In genomic region chr4:62726282-62726937, GRCm38 (mm10) we compare ENCODE assay signal across 26 mouse cellular contexts.
A peak's percentile ranks its signal among the peaks of the same experiment; 100 is the strongest.
DNase-seq lines count a peak whose midpoint lies in the region; ATAC-seq and TF ChIP-seq lines count a peak whose summit lies in the region.
"Had no signal": no experiment of that assay in that cellular context is flagged by ENCODE, and none has a peak within 500 bp of the region (broad histone marks: within the 10 kb centered on the region; RNA-seq: fewer than 3 reads in every experiment).

No protein-coding gene starts in this region.

- H3K4me3 ChIP-seq in hindbrain, embryonic 13.5 days: no peak overlapping the region
- H3K4me3 ChIP-seq in hindbrain, postnatal 0 days (ENCODE audit: low read length): no peak overlapping the region
- H3K4me3 ChIP-seq in neural tube, embryonic 13.5 days: no peak overlapping the region
- no peak overlapping the region for H3K4me3 ChIP-seq in embryonic facial prominence, embryonic 15.5 days (replicated peaks)
- no peak overlapping the region for H3K4me3 ChIP-seq in neural tube, embryonic 15.5 days (replicated peaks)
- H3K4me3 ChIP-seq: heart, embryonic 10.5 days; intestine, embryonic 15.5 days; limb, embryonic 10.5 days; midbrain, embryonic 12.5 days had no signal

- peaks cover 3% of the 10 kb centered on the region; the same call in 1 of the 2 replicates for H3K36me3 ChIP-seq in hindbrain, embryonic 13.5 days
- H3K36me3 ChIP-seq in hindbrain, postnatal 0 days (ENCODE audit: insufficient read depth, low read length): no peaks in the 10 kb centered on the region
- H3K36me3 ChIP-seq in neural tube, embryonic 13.5 days: no peaks in the 10 kb centered on the region
- H3K36me3 ChIP-seq in embryonic facial prominence, embryonic 15.5 days: no peaks in the 10 kb centered on the region
- H3K36me3 ChIP-seq in neural tube, embryonic 15.5 days: no peaks in the 10 kb centered on the region
- H3K36me3 ChIP-seq: intestine, embryonic 15.5 days; limb, embryonic 10.5 days; midbrain, embryonic 12.5 days had no signal

- WGBS in hindbrain, embryonic 13.5 days: 74% methylated on average over 5 of the region's 5 CpGs
- 85% methylated on average over 5 of the region's 5 CpGs for WGBS in hindbrain, postnatal 0 days
- 76% methylated on average over 5 of the region's 5 CpGs for WGBS in neural tube, embryonic 13.5 days
- WGBS in embryonic facial prominence, embryonic 15.5 days: 66% methylated on average over 5 of the region's 5 CpGs
- WGBS in neural tube, embryonic 15.5 days: 77% methylated on average over 5 of the region's 5 CpGs

- H3K9me3 ChIP-seq in hindbrain, embryonic 13.5 days: peaks cover 6% of the 10 kb centered on the region; the same call in 1 of the 2 replicates
- H3K9me3 ChIP-seq in hindbrain, postnatal 0 days (ENCODE audit: low read length): no peaks in the 10 kb centered on the region
- H3K9me3 ChIP-seq in neural tube, embryonic 13.5 days: peaks cover 6% of the 10 kb centered on the region; the same call in 1 of the 2 replicates
- 0 out of 2 replicates have a peak, but pooled peaks cover 3% of the 10 kb centered on the region for H3K9me3 ChIP-seq in embryonic facial prominence, embryonic 15.5 days (replicated peaks)
- H3K9me3 ChIP-seq in neural tube, embryonic 15.5 days (replicated peaks): 0 out of 2 replicates have a peak, but pooled peaks cover 2% of the 10 kb centered on the region
- H3K9me3 ChIP-seq: heart, embryonic 10.5 days; intestine, embryonic 15.5 days; limb, embryonic 10.5 days had no signal

- no peak overlapping the region for H3K9ac ChIP-seq in hindbrain, embryonic 13.5 days
- no peak overlapping the region for H3K9ac ChIP-seq in hindbrain, postnatal 0 days (replicated peaks; ENCODE audit: low read length)
- H3K9ac ChIP-seq in neural tube, embryonic 13.5 days: no peak overlapping the region
- no peak overlapping the region for H3K9ac ChIP-seq in embryonic facial prominence, embryonic 15.5 days
- no peak overlapping the region for H3K9ac ChIP-seq in neural tube, embryonic 15.5 days (replicated peaks)
- H3K9ac ChIP-seq: intestine, embryonic 15.5 days; liver, postnatal 0 days; midbrain, embryonic 12.5 days had no signal

- peaks cover 13% of the 10 kb centered on the region for H3K4me1 ChIP-seq in hindbrain, embryonic 13.5 days (replicated peaks)
- H3K4me1 ChIP-seq in hindbrain, postnatal 0 days (ENCODE audit: insufficient read depth, low read length): no peaks in the 10 kb centered on the region
- H3K4me1 ChIP-seq in neural tube, embryonic 13.5 days (replicated peaks): peaks cover 20% of the 10 kb centered on the region
- peaks cover 51% of the 10 kb centered on the region for H3K4me1 ChIP-seq in embryonic facial prominence, embryonic 15.5 days
- peaks cover 9% of the 10 kb centered on the region; the same call in 1 of the 2 replicates for H3K4me1 ChIP-seq in neural tube, embryonic 15.5 days

- no peak overlapping the region for H3K4me2 ChIP-seq in hindbrain, embryonic 13.5 days
- H3K4me2 ChIP-seq in hindbrain, postnatal 0 days (ENCODE audit: low read depth, low read length): no peak overlapping the region
- no peak overlapping the region for H3K4me2 ChIP-seq in neural tube, embryonic 13.5 days
- no peak overlapping the region for H3K4me2 ChIP-seq in embryonic facial prominence, embryonic 15.5 days (replicated peaks)
- H3K4me2 ChIP-seq in neural tube, embryonic 15.5 days: no peak overlapping the region
- H3K4me2 ChIP-seq: intestine, embryonic 15.5 days; midbrain, embryonic 12.5 days had no signal

- no peaks in the 10 kb centered on the region for H3K27me3 ChIP-seq in hindbrain, embryonic 13.5 days
- H3K27me3 ChIP-seq in hindbrain, postnatal 0 days (ENCODE audit: insufficient read depth, low read length): no peaks in the 10 kb centered on the region
- H3K27me3 ChIP-seq in neural tube, embryonic 13.5 days: no peaks in the 10 kb centered on the region
- no peaks in the 10 kb centered on the region for H3K27me3 ChIP-seq in embryonic facial prominence, embryonic 15.5 days
- H3K27me3 ChIP-seq in neural tube, embryonic 15.5 days (replicated peaks): no peaks in the 10 kb centered on the region
- H3K27me3 ChIP-seq: intestine, embryonic 15.5 days; midbrain, embryonic 12.5 days had no signal

- DNase-seq in hindbrain, postnatal 0 days (ENCODE audit: low spot score): no peak
- DNase-seq in neural tube, embryonic 10.5 days (ENCODE audit: extremely low spot score, low spot score): no peak
- DNase-seq in lung, adult 18-20 months: no peak
- DNase-seq: adrenal gland, adult 8-10 months; B cell, adult 2 months; cerebellum, adult 8-10 months; gastrocnemius, postnatal 10 days; heart, postnatal 4 days; kidney, adult 8-10 months; kidney, postnatal 10 days; liver; liver, postnatal 0 days; lung, postnatal 14 days; right cerebral cortex, postnatal 14 days; thymus, adult 2 months; thymus, postnatal 4 days had no signal

- H3K27ac ChIP-seq in hindbrain, embryonic 13.5 days: no peak overlapping the region
- no peak overlapping the region for H3K27ac ChIP-seq in hindbrain, postnatal 0 days
- peak overlapping the region; percentile 18; the same call in 1 of the 2 replicates for H3K27ac ChIP-seq in neural tube, embryonic 13.5 days (replicated peaks)
- peak overlapping the region; percentile 48; the same call in 1 of the 2 replicates for H3K27ac ChIP-seq in embryonic facial prominence, embryonic 15.5 days (replicated peaks)
- no peak overlapping the region for H3K27ac ChIP-seq in neural tube, embryonic 15.5 days (replicated peaks)
- H3K27ac ChIP-seq: heart, embryonic 10.5 days; intestine, embryonic 15.5 days; limb, embryonic 10.5 days; midbrain, embryonic 12.5 days; stomach, postnatal 0 days had no signal

- no peak for TF ChIP-seq CTCF in hindbrain, postnatal 0 days (IDR thresholded peaks at IDR 0.05; ENCODE audit: low read depth)

- peak; percentile 68 for ATAC-seq in hindbrain, embryonic 13.5 days (ENCODE audit: low FRiP score)
- ATAC-seq in hindbrain, postnatal 0 days: no peak; the same call in 1 of the 2 replicates
- ATAC-seq in neural tube, embryonic 13.5 days (ENCODE audit: low read depth): peak; percentile 20; the same call in 1 of the 2 replicates
- 0 out of 2 replicates have a peak, but pooled peaks have one; percentile 5 for ATAC-seq in embryonic facial prominence, embryonic 15.5 days (ENCODE audit: insufficient number of reproducible peaks, low FRiP score, low TSS enrichment, low read depth)
- peak; percentile 34; the same call in 1 of the 2 replicates for ATAC-seq in neural tube, embryonic 15.5 days (ENCODE audit: low FRiP score)
- ATAC-seq: activated CD4-positive, CD25-positive, alpha-beta regulatory T cell, adult 4 months; intestine, embryonic 15.5 days; liver, postnatal 0 days had no signal

Comparison
In these comparisons a context has a peak if more than half of its experiments do, and no peak if none do; other contexts are left out.
1. H3K27ac ChIP-seq: peak in neural tube, embryonic 13.5 days (single experiment) and embryonic facial prominence, embryonic 15.5 days (single experiment); none in hindbrain, embryonic 13.5 days (single experiment), hindbrain, postnatal 0 days (single experiment) and neural tube, embryonic 15.5 days (single experiment).